Mouse (Mus musculus) MN1 (cell line): ENCODE data around the gene Cspg4.

Experiments
- DNase-seq: peaks from one replicate; pipeline ENCODE4 v3.0.0-alpha.2; 2016; ENCODE audit warnings: low spot score

Cspg4 gene

GRCm38 (mm10) chr9:56864216-56864729 lies 560 bp upstream of the Cspg4 start, which contains the start of gene Odf3l1:
Gene Odf3l1, minus strand, starts transcription at chr9:56864679.
- DNase-seq: no peak

GRCm38 (mm10) chr9:56865673-56866400 lies 1.0 kb downstream of the Cspg4 start:
- DNase-seq: no peak

- no peak for DNase-seq
Observed at GRCm38 (mm10) chr9:56866430-56866829, 1.6 kb downstream of the Cspg4 start.

GRCm38 (mm10) chr9:56868292-56868691 lies 3.5 kb downstream of the Cspg4 start:
- DNase-seq: peak; percentile 72

GRCm38 (mm10) chr9:56869552-56869951 lies 4.7 kb downstream of the Cspg4 start:
- DNase-seq: peak; percentile 64

GRCm38 (mm10) chr9:56870778-56871177 lies 5.9 kb downstream of the Cspg4 start:
- DNase-seq: peak; percentile 71

- no peak for DNase-seq
Observed at GRCm38 (mm10) chr9:56871191-56871590, 6.4 kb downstream of the Cspg4 start.

GRCm38 (mm10) chr9:56872105-56872903 lies 7.5 kb downstream of the Cspg4 start:
- no peak for DNase-seq

GRCm38 (mm10) chr9:56873097-56873496 lies 8.3 kb downstream of the Cspg4 start:
- peak; percentile 52 for DNase-seq

- DNase-seq: peak; percentile 89
Observed at GRCm38 (mm10) chr9:56876784-56877183, 12.0 kb downstream of the Cspg4 start.

- no peak for DNase-seq
Observed at GRCm38 (mm10) chr9:56877284-56877683, 12.5 kb downstream of the Cspg4 start.

GRCm38 (mm10) chr9:56880790-56881189 lies 16.0 kb downstream of the Cspg4 start:
- no peak for DNase-seq

- no peak for DNase-seq
Observed at GRCm38 (mm10) chr9:56881539-56882082, 16.8 kb downstream of the Cspg4 start.

- DNase-seq: peak; percentile 77
Observed at GRCm38 (mm10) chr9:56882283-56882682, 17.4 kb downstream of the Cspg4 start.

- DNase-seq: peak; percentile 49
Observed at GRCm38 (mm10) chr9:56882818-56883217, 18.0 kb downstream of the Cspg4 start.

- peak; percentile 41 for DNase-seq
Observed at GRCm38 (mm10) chr9:56883470-56883869, 18.6 kb downstream of the Cspg4 start.

GRCm38 (mm10) chr9:56884328-56884727 lies 19.5 kb downstream of the Cspg4 start:
- no peak for DNase-seq

- DNase-seq: peak; percentile 40
Observed at GRCm38 (mm10) chr9:56886113-56886512, 21.3 kb downstream of the Cspg4 start.

- no peak for DNase-seq
Observed at GRCm38 (mm10) chr9:56886601-56887000, 21.8 kb downstream of the Cspg4 start.

- no peak for DNase-seq
Observed at GRCm38 (mm10) chr9:56887581-56887980, 22.7 kb downstream of the Cspg4 start.

- DNase-seq: peak; percentile 89
Observed at GRCm38 (mm10) chr9:56889817-56890216, 25.0 kb downstream of the Cspg4 start.

- no peak for DNase-seq
Observed at GRCm38 (mm10) chr9:56890522-56891250, 25.9 kb downstream of the Cspg4 start.
